Mouse (Mus musculus) hindbrain, embryonic 11.5 days (tissue): ENCODE results near the gene Clta. TPM values are rescaled to one million over a fixed set of nuclear protein-coding genes. Genes with fewer than 3 reads are reported as not detected.

Experiments
- ATAC-seq: fragments of 200-750 bp; cut with Nextera tagmentation; 2 replicates; pipeline ENCODE4 v1.8.0; 2017; ENCODE audit warnings: mild to moderate bottlenecking, moderate TSS enrichment, moderate library complexity; ENCODE audit not compliant: low FRiP score
- DNase-seq: peaks from one replicate; pipeline ENCODE4 v3.0.0-alpha.2; 2015; ENCODE audit warnings: low spot score
- H3K27ac ChIP-seq: fragments of 300-500 bp; sonication (generic); 2 replicates; pipeline ENCODE4 v1.5.1; 2014; ENCODE audit warnings: mild to moderate bottlenecking, low read depth, low read length
- H3K27me3 ChIP-seq: fragments of 300-500 bp; sonication (generic); 2 replicates; pipeline ENCODE4 v1.6.1; 2014; ENCODE audit warnings: mild to moderate bottlenecking, low read length, moderate library complexity, mixed read lengths; ENCODE audit not compliant: control insufficient read depth, insufficient read depth
- H3K36me3 ChIP-seq: fragments of 300-500 bp; sonication (generic); 2 replicates; pipeline ENCODE4 v1.6.1; 2014; ENCODE audit warnings: mild to moderate bottlenecking, low read length, moderate library complexity, mixed read lengths; ENCODE audit not compliant: control insufficient read depth, insufficient read depth
- H3K4me1 ChIP-seq: fragments of 300-500 bp; sonication (generic); replicated peaks from 2 replicates; pipeline ENCODE4 v1.6.1; 2014; ENCODE audit warnings: low read length, mixed read lengths; ENCODE audit not compliant: control insufficient read depth, insufficient read depth
- H3K4me2 ChIP-seq: fragments of 300-500 bp; sonication (generic); replicated peaks from 2 replicates; pipeline ENCODE4 v1.6.1; 2014; ENCODE audit warnings: mild to moderate bottlenecking, low read depth, low read length
- H3K4me3 ChIP-seq: fragments of 300-500 bp; sonication (generic); 2 replicates; pipeline ENCODE4 v1.5.1; 2014; ENCODE audit warnings: low read depth, low read length
- H3K9ac ChIP-seq: fragments of 300-500 bp; sonication (generic); 2 replicates; pipeline ENCODE4 v1.6.1; 2014; ENCODE audit warnings: low read depth, low read length
- H3K9me3 ChIP-seq: fragments of 300-500 bp; sonication (generic); 2 replicates; pipeline ENCODE4 v1.6.1; 2016; ENCODE audit warnings: low read length; ENCODE audit not compliant: control insufficient read depth
- WGBS: fragments of 180-500 bp; shearing (Covaris S2); extraction: QIAGEN DNeasy Blood & Tissue Kit; methylation state at CpG from one replicate; pipeline ENCODE4 v1.1.7; 2014; 5-methylcytosine and 5-hydroxymethylcytosine counted together
- polyA plus RNA-seq: library from polyadenylated mRNA; unstranded; fragments of >200 nt; fragmentation: Nextera tagmentation; extraction: Ambion mirVana; gene quantifications from 2 replicates; pipeline ENCODE4 v1.2.1, GENCODE M21; 2014

Clta gene
- polyA plus RNA-seq, 1 experiment from 2014 or later = 284 TPM

- H3K9ac ChIP-seq = no peak overlapping the region
- H3K4me3 ChIP-seq = no peak overlapping the region
- no peak for DNase-seq
- H3K27ac ChIP-seq = no peak overlapping the region
- WGBS = 91% methylated on average over 5 of the region's 5 CpGs
- no peak overlapping the region for H3K4me2 ChIP-seq
- no peaks in the 10 kb centered on the region for H3K27me3 ChIP-seq
- no peaks in the 10 kb centered on the region for H3K36me3 ChIP-seq
- no peak for ATAC-seq
- H3K4me1 ChIP-seq = no peaks in the 10 kb centered on the region
- no peaks in the 10 kb centered on the region for H3K9me3 ChIP-seq
Measured at GRCm38 (mm10) chr4:44044685-44045356, 40.6 kb downstream of the Clta start.

DNA sequence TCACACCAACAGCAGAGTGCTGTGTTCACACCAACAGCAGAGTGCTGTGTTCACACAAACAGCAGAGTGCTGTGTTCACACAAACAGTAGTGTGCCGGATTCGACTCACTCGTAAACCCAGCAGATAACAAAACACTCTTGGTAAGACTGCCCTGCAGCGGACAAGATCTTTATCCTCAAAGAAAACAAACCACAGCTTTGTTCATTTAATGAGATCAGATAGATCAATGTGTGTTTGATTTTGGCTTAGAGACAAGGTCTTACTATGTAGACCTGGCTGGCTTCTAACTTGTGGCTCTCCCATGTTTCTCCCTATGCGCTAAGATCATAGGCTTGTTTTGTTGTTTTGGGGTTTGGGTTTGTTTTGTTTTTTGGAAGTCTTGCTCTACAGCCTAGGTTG is 41.8 kb downstream of the Clta start:
- Histone ChIP-seq H3K9me3 (no peaks in the 10 kb centered on the region), H3K27me3 (no peaks in the 10 kb centered on the region), H3K4me2 (no peak overlapping the region), H3K27ac (no peak overlapping the region), H3K4me3 (no peak overlapping the region), H3K4me1 (no peaks in the 10 kb centered on the region), H3K9ac (no peak overlapping the region), H3K36me3 (no peaks in the 10 kb centered on the region)
- ATAC-seq = no peak
- WGBS = 89% methylated on average over 5 of the region's 5 CpGs
- DNase-seq = no peak

- no peak for ATAC-seq
- Histone ChIP-seq H3K4me3 (no peak overlapping the region), H3K27me3 (no peaks in the 10 kb centered on the region), H3K9me3 (no peaks in the 10 kb centered on the region), H3K4me1 (no peaks in the 10 kb centered on the region), H3K4me2 (no peak overlapping the region), H3K9ac (no peak overlapping the region), H3K27ac (no peak overlapping the region), H3K36me3 (no peaks in the 10 kb centered on the region)
- WGBS = 88% methylated on average over 5 of the region's 5 CpGs
- no peak for DNase-seq
Measured at GRCm38 (mm10) chr4:44049812-44050211, 45.6 kb downstream of the Clta start.

DNA sequence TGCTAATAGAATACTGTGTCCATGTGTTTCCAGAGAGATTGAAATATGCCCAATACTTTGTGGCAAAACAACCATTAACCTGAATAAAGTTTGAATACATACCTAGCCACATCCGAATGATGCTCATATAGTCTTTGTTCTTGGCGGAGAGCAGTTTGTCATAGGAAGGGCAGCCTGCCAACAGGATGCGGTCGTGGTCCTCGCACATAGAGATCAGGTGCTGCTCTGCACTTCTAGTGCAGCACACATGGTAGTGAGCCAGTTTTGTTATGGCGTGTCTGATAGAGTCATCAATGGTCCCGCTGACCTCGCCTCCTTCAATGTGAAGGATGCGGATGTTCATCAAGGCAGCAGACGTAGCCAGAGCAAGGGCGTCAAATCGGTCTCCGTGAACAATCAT is 55.4 kb downstream of the Clta start:
- H3K36me3 ChIP-seq = no peaks in the 10 kb centered on the region
- no peak overlapping the region for H3K9ac ChIP-seq
- no peak overlapping the region for H3K4me3 ChIP-seq
- no peaks in the 10 kb centered on the region for H3K9me3 ChIP-seq
- H3K27me3 ChIP-seq = no peaks in the 10 kb centered on the region
- DNase-seq (no peak), ATAC-seq (no peak)
- WGBS = 93% methylated on average over 13 of the region's 13 CpGs
- no peaks in the 10 kb centered on the region for H3K4me1 ChIP-seq
- no peak overlapping the region for H3K4me2 ChIP-seq
- H3K27ac ChIP-seq = no peak overlapping the region

DNA sequence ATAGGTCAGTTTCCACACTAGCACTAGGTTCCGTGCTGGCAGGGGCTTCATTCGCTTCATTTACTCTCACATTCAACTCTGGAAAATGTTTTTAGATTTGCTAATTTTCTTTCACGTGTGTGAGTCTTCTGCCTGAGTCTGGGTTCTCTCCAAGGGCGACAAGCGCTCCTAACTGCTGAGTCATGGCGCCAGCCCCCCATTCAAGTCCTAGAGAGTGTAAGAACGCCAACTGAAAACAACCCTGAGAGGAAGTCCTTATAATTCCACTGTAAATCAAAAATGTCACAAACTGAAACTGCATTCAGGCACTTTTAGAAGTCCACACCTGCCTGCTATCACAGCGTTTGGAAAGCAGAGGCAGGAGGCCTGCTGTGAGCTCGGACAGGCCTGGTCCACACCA is 57.8 kb downstream of the Clta start:
- DNase-seq = no peak
- Histone ChIP-seq H3K27me3 (no peaks in the 10 kb centered on the region), H3K9ac (no peak overlapping the region), H3K27ac (no peak overlapping the region), H3K4me3 (no peak overlapping the region), H3K4me2 (no peak overlapping the region), H3K9me3 (no peaks in the 10 kb centered on the region), H3K4me1 (no peaks in the 10 kb centered on the region), H3K36me3 (no peaks in the 10 kb centered on the region)
- ATAC-seq = no peak
- 74% methylated on average over 9 of the region's 9 CpGs for WGBS

GRCm38 (mm10) chr4:44062816-44063215 is 58.6 kb downstream of the Clta start:
- WGBS = 87% methylated on average over 14 of the region's 14 CpGs
- Histone ChIP-seq H3K4me3 (no peak overlapping the region), H3K9me3 (no peaks in the 10 kb centered on the region)

GRCm38 (mm10) chr4:44065355-44066025 is 61.2 kb downstream of the Clta start:
- Histone ChIP-seq H3K4me2 (no peak overlapping the region), H3K9ac (no peak overlapping the region), H3K9me3 (no peaks in the 10 kb centered on the region), H3K4me3 (no peak overlapping the region), H3K27ac (no peak overlapping the region), H3K36me3 (no peaks in the 10 kb centered on the region), H3K4me1 (no peaks in the 10 kb centered on the region), H3K27me3 (no peaks in the 10 kb centered on the region)
- ATAC-seq (peak; percentile 64; the same call in 1 of the 2 replicates), DNase-seq (peak; percentile 96)
- WGBS = 40% methylated on average over 16 of the region's 16 CpGs

More at GRCm38 (mm10) chr4:44062816-44063215, 58.6 kb downstream of the Clta start:
- H3K9ac ChIP-seq = no peak overlapping the region
- H3K27me3 ChIP-seq = no peaks in the 10 kb centered on the region
- H3K36me3 ChIP-seq = no peaks in the 10 kb centered on the region
- no peak overlapping the region for H3K27ac ChIP-seq
- H3K4me2 ChIP-seq = no peak overlapping the region
- DNase-seq (no peak), ATAC-seq (no peak)
- H3K4me1 ChIP-seq = no peaks in the 10 kb centered on the region

GRCm38 (mm10) chr4:44066891-44067290 is 62.6 kb downstream of the Clta start:
- no peaks in the 10 kb centered on the region for H3K9me3 ChIP-seq
- H3K27me3 ChIP-seq = no peaks in the 10 kb centered on the region
- H3K27ac ChIP-seq = no peak overlapping the region
- no peaks in the 10 kb centered on the region for H3K4me1 ChIP-seq
- H3K4me3 ChIP-seq = no peak overlapping the region
- no peak overlapping the region for H3K9ac ChIP-seq
- no peak for ATAC-seq
- 86% methylated on average over 6 of the region's 6 CpGs for WGBS
- no peak overlapping the region for H3K4me2 ChIP-seq
- no peak for DNase-seq
- H3K36me3 ChIP-seq = no peaks in the 10 kb centered on the region

- no peak overlapping the region for H3K9ac ChIP-seq
- WGBS = 33% methylated on average over 9 of the region's 9 CpGs
- H3K36me3 ChIP-seq = no peaks in the 10 kb centered on the region
- H3K4me3 ChIP-seq = no peak overlapping the region
- H3K27ac ChIP-seq = no peak overlapping the region
- DNase-seq (peak; percentile 8), ATAC-seq (no peak)
- H3K27me3 ChIP-seq = no peaks in the 10 kb centered on the region
- no peak overlapping the region for H3K4me2 ChIP-seq
- H3K9me3 ChIP-seq = no peaks in the 10 kb centered on the region
- no peaks in the 10 kb centered on the region for H3K4me1 ChIP-seq
Measured at GRCm38 (mm10) chr4:44068736-44069135, 64.5 kb downstream of the Clta start.
